8 mouse cellular contexts compared by ENCODE assay signal in genomic region chr11:76454492-76454891, GRCm38 (mm10). TPM values are rescaled to one million over a fixed set of nuclear protein-coding genes. Genes with fewer than 3 reads are reported as not detected.
DNase-seq lines count a peak whose midpoint lies in the region; ATAC-seq and TF ChIP-seq lines count a peak whose summit lies in the region.

No protein-coding gene starts in this region.

- DNase-seq in CD4-positive, CD25-positive, alpha-beta regulatory T cell, adult 2 months (ENCODE audit: low read depth, low spot score), result peak; percentile 85
- peak; percentile 79 for DNase-seq in R1 (ENCODE audit: low read depth, low spot score)
- DNase-seq in cerebellum, postnatal 36 days, result peak; percentile 68 to 73
- DNase-seq in kidney, postnatal 0 days (ENCODE audit: low spot score), result peak; percentile 82
- DNase-seq in right cerebral cortex, adult 2 months (ENCODE audit: low spot score in 2 of 2), result peak; percentile 67 to 74
- DNase-seq in yolk sac, embryonic 10.5 days (ENCODE audit: low spot score), result peak; percentile 40

- H3K27ac ChIP-seq in kidney, postnatal 0 days, result no peak overlapping the region
- H3K27ac ChIP-seq in lung, embryonic 15.5 days, result no peak overlapping the region

- H3K27me3 ChIP-seq in kidney, postnatal 0 days (ENCODE audit: insufficient read depth, low read length), result no peaks in the 10 kb centered on the region
- H3K27me3 ChIP-seq in lung, embryonic 15.5 days, result no peaks in the 10 kb centered on the region

- H3K4me2 ChIP-seq in kidney, postnatal 0 days (ENCODE audit: low read length), result no peak overlapping the region
- no peak overlapping the region for H3K4me2 ChIP-seq in lung, embryonic 15.5 days

- H3K9ac ChIP-seq in kidney, postnatal 0 days (ENCODE audit: low read depth, low read length), result no peak overlapping the region
- H3K9ac ChIP-seq in lung, embryonic 15.5 days, result no peak overlapping the region

- no peak overlapping the region for H3K4me3 ChIP-seq in kidney, postnatal 0 days (replicated peaks; ENCODE audit: low read depth, low read length)
- no peak overlapping the region for H3K4me3 ChIP-seq in lung, embryonic 15.5 days

- H3K36me3 ChIP-seq in kidney, postnatal 0 days (ENCODE audit: insufficient read depth, low read length), result peaks cover 44% of the 10 kb centered on the region
- peaks cover 43% of the 10 kb centered on the region for H3K36me3 ChIP-seq in lung, embryonic 15.5 days

- H3K9me3 ChIP-seq in kidney, postnatal 0 days (replicated peaks; ENCODE audit: low read length), result no peaks in the 10 kb centered on the region
- H3K9me3 ChIP-seq in lung, embryonic 15.5 days, result no peaks in the 10 kb centered on the region

- peak; percentile 90 for TF ChIP-seq CTCF in kidney, postnatal 0 days (IDR thresholded peaks at IDR 0.05; ENCODE audit: low read depth)

- ATAC-seq in granulocyte monocyte progenitor cell, adult 5-6 weeks (replicated peaks; ENCODE audit: poor library complexity, severe bottlenecking), result peak; percentile 37; the same call in 1 of the 2 replicates
- ATAC-seq in kidney, postnatal 0 days (replicated peaks; ENCODE audit: low FRiP score, low read depth), result no peak
- 0 out of 2 replicates have a peak, but pooled peaks have one; percentile 20 for ATAC-seq in lung, embryonic 15.5 days (ENCODE audit: borderline replicate concordance, extremely low read depth, low FRiP score, low TSS enrichment)

- peaks cover 5% of the 10 kb centered on the region; the same call in 1 of the 2 replicates for H3K4me1 ChIP-seq in kidney, postnatal 0 days (replicated peaks; ENCODE audit: insufficient read depth, low read length)
- peaks cover 6% of the 10 kb centered on the region for H3K4me1 ChIP-seq in lung, embryonic 15.5 days

- 64% methylated on average over 5 of the region's 5 CpGs for WGBS in kidney, postnatal 0 days
- 56% methylated on average over 5 of the region's 5 CpGs for WGBS in lung, embryonic 15.5 days

RNA-seq across cellular contexts. Expression of gene Timm22, which starts 47.7 kb away (rescaled TPM):
- total RNA-seq in granulocyte monocyte progenitor cell, adult 5-6 weeks (2014; fragmentation: Nextera tagmentation), result 21.3 and 32.4 TPM in 2 replicates
- 9.9 and 13.9 TPM in 2 replicates for total RNA-seq in granulocyte monocyte progenitor cell, adult 5-6 weeks (2017)
- polyA plus RNA-seq in kidney, postnatal 0 days (2015; fragmentation: Nextera tagmentation; extraction: Ambion mirVana), result 122 and 128 TPM in 2 replicates
- polyA plus RNA-seq in lung, embryonic 15.5 days (2015; fragmentation: Nextera tagmentation; extraction: Ambion mirVana), result 105 and 106 TPM in 2 replicates

RNA-seq across cellular contexts. Expression of gene Nxn, which starts 55.6 kb away (rescaled TPM):
- total RNA-seq in granulocyte monocyte progenitor cell, adult 5-6 weeks (2014; fragmentation: Nextera tagmentation), result 29.6 and 32.3 TPM in 2 replicates
- 24.1 and 25.5 TPM in 2 replicates for total RNA-seq in granulocyte monocyte progenitor cell, adult 5-6 weeks (2017)
- polyA plus RNA-seq in kidney, postnatal 0 days (2015; fragmentation: Nextera tagmentation; extraction: Ambion mirVana), result 23.7 and 26.0 TPM in 2 replicates
- polyA plus RNA-seq in lung, embryonic 15.5 days (2015; fragmentation: Nextera tagmentation; extraction: Ambion mirVana), result 24.0 and 24.4 TPM in 2 replicates
